Mouse (Mus musculus): ENCODE measurements at regions not wholly inside any gene's neighbourhood (a gene's known extent, or its start where the extent isn't known, plus 50 kb on each side); places are given as distances from the start of the nearest gene placed in this dataset.

DNA sequence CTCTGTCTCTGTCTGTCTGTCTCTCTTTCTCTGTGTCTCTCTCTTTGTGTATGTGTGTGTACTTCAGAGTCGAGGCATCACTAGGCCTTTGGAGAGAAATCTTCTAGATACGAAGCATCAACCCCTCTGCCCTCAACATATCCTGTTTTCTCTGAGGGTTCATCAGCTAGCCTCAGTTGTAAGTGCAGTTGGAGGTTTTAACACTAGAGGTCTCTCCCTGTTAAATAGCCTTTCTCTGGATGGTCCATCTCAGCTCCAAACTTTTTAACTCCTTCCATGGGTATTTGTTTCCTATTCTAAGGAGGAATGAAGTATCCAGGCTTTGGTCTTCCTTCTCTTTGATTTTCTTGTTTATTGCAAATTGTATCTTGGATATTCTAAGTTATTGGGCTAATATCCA is 147.8 kb upstream of the Defb41 start:
- no peak for DNase-seq
- intact Hi-C loops (cut with DNase I): no loop called here

DNA sequence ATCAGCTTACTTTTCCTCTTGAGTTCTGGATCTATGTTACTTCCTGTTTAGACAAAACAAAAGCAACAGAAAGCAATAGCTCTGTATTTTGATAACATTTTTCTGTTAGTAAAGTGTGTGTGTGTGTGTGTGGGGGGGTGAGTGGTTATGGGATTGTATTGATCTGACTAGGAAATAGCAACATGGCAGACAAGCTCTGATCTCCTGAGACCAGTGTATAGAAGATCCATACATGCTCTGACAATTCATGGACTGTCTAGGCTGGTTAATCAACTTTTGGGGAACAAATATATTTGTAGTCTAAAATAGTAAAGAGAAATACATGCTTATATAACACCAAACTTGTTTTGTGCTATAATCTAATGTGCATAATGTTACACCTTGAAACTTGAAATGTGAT is 124.7 kb upstream of the Defb41 start:
- intact Hi-C loops (cut with DNase I): no loop called here
- DNase-seq: no peak

DNA sequence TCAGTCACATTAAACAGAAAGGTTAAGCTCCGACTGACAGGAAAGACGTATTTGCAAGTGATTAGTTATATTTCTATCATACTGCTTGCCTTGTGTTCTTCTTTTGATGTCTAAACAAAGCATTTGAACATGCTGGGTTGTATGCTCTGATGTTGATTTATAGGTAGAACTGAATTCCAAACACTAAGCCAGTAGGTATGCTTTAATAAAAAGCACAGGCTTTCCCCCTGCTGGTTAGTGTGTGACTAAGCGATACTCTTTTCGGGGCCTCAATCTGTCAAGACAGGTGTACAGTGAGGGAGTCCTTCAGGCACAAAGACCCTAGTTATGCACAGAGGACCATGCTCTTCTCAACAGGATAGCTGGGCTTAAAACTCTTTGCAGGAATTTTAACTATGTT is 119.1 kb upstream of the Defb41 start:
- no peak for DNase-seq
- intact Hi-C loops (cut with DNase I): no loop called here

DNA sequence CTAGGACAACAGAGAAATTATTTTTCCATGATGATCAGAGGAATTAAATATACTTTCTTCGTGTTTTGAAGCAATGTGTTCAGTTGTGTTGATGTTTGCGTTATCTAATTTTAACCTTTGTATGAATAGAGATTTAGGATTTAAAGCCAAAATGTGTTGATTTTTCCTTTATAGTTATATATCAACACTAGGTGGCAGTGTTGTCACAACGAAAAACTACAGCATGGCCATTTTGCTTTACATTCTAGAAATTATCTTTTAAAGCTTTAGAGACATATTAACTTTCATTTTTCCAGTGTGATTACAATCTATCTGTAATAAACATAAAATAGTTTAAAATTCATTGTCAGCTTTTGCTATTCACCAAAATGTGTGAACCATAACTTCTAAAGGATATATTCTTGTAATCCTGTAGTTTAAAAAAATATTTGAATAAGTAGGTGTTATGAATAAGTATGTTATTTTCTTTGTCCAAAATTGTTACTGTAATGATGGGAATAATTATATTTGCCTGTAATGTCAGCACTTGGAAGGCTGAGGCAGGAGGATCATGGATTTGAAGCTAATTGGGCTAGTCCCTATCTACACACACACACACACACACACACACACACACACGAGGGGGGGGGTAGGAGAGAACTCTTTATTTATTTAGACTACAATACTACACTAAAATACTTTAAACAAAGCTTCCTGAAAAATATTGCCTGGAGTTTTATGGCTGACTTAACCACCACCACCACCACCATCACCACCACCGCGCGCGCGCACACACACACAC is 95.2 kb upstream of the Defb41 start:
- intact Hi-C loops (cut with DNase I): loop anchor here (5.0 kb wide), 2 partner anchors 617 to 822 kb away; no protein-coding TSS in a partner anchor

DNA sequence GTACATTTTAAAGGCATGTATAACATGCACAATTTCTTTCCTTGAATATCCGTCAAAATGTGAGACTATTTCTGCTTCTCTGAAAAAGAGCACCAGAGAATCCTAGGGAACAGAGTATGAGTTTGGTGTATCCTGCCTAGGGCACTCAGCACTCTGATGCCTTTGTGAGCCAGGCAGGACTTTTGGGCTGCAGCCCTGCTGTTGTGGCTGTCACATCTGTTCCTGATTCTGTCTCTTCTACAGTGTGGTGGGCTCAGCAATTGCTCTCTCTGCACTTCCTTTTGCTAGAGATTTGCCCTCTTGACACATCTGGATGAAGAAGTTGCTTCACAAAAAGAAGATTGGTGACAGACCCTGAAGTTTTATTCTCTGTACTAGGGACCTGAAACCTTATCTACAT is 73.9 kb upstream of the Defb41 start:
- intact Hi-C loops (cut with DNase I): no loop called here
- no peak for DNase-seq

More for the DNA sequence above, 95.2 kb upstream of the Defb41 start:
- no peak for DNase-seq
